Mouse (Mus musculus) C2C12 (cell line): Measurements from ENCODE around the gene Myt1l.

Source experiments
- CEBPB ChIP-seq: IDR thresholded peaks from one replicate; pipeline ENCODE4 v1.6.1; 2011; ENCODE audit warnings: low read depth, mild to moderate bottlenecking, control low read depth, moderate library complexity
- CTCF ChIP-seq: IDR thresholded peaks from one replicate; pipeline ENCODE4 v1.5.1; 2011; ENCODE audit not compliant: control insufficient read depth, insufficient read depth, insufficient read length
- FOSL1 ChIP-seq: IDR thresholded peaks from one replicate; pipeline ENCODE4 v1.8.0; 2011; ENCODE audit warnings: mild to moderate bottlenecking, low read length; ENCODE audit not compliant: poor library complexity, insufficient read depth, severe bottlenecking
- MAX ChIP-seq: IDR thresholded peaks from one replicate; pipeline ENCODE4 v1.6.1; 2011; ENCODE audit warnings: mild to moderate bottlenecking, control low read depth
- MYOG ChIP-seq: IDR thresholded peaks from one replicate; pipeline ENCODE4 v1.6.1; 2011; ENCODE audit not compliant: control insufficient read depth, insufficient read length; ENCODE audit errors: extremely low read depth
- USF1 ChIP-seq: IDR thresholded peaks from one replicate; pipeline ENCODE4 v1.6.1; 2011; ENCODE audit warnings: low read depth, mild to moderate bottlenecking, control low read depth, moderate library complexity

GRCm38 (mm10) chr12:29934120-29934581, 406.0 kb downstream of the Myt1l start:
- TF ChIP-seq CTCF = no peak
- TF ChIP-seq CEBPB = no peak
- TF ChIP-seq FOSL1 = no peak
- TF ChIP-seq MAX = peak; percentile 84
- TF ChIP-seq MYOG = no peak
- no peak for TF ChIP-seq USF1
